Mouse (Mus musculus): ENCODE measurements at regions not wholly inside any gene's neighbourhood (a gene's known extent, or its start where the extent isn't known, plus 50 kb on each side); places are given as distances from the start of the nearest gene placed in this dataset.

GRCm38 (mm10) chr6:94336168-94336567 is 52.5 kb upstream of the Magi1 start:
- no peak for DNase-seq (ENCODE audit: low spot score)
